Mouse (Mus musculus) liver, embryonic 14.5 days (tissue): Measurements from ENCODE around the gene Ccdc149.

Experiments
- CTCF ChIP-seq: IDR thresholded peaks from 2 replicates; pipeline ENCODE4 v1.5.1; 2016; ENCODE audit warnings: antibody characterized with exemption, low read depth, control low read depth
- EP300 ChIP-seq: IDR thresholded peaks from 2 replicates; pipeline ENCODE4 v1.6.1; 2016; ENCODE audit warnings: antibody characterized with exemption, low read depth

DNA sequence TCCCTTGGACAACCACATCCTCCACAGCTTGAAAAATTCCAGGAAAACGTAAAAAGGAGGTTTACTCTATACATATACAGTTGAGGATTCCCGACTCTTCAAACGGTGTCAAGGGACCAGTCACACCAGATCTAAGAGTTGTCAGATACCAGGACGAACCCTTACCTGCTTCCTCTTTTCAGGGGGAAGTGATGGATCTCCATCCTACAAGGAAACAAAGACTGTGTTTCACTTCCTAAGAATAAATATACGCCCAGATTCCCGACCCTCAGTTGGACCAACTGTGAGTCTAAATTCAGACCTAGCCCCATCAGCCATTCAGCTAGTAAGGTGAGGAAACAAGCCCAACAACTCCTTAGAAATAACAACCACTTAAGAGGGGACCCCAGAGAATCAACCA, 35.8 kb downstream of the Ccdc149 start:
- TF ChIP-seq CTCF (no peak), EP300 (no peak)
